Mouse (Mus musculus): ENCODE results near the gene Pou3f1.

Gene Pou3f1

DNA sequence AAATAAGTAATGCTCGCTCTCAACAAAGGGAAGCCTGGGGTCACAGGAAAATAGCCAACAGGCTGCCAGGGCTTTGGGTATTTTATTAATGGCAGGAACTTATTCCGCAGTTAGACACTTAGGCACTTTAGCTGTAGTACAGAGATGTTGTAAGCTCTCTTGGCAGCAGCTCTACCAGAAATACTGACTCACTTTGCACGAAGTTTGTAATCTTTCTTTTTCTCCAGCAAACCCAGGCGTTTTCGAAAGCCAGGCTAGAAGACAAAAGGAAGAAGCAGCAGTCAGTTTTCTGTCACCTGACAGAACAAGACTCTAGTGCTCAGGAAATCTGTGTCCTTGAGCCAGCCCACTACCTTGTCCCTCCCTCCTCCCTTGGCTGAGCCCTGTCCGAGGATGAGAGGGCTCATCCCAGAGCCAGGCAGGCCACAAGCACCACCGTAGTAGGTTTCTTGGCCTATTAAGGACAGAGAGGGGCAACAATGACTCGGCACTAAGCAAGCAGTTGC lies 29.3 kb downstream of the Pou3f1 start:
- in situ Hi-C loops (cut with MboI, MseI) = no loop called here

DNA sequence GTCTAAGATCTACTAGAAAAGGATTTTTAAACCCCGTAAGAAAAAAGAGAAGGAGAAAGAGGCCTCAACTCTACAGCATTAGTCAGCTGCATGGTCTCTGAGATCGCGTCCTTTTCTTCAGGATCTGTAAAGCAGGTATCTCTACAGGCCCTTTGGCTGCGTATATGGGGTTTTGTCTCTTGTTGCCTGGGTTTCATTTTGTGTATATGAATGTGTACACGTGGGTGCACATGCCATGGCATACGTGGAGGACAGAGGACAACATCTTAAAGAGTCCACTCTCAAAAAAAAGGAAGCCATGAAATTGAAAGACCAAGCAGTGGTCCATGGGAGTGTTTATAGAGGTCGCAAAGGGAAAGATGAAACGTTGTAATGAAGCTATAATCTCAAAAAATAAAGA lies 34.8 kb downstream of the Pou3f1 start:
- in situ Hi-C loops (cut with MboI, MseI) = no loop called here

DNA sequence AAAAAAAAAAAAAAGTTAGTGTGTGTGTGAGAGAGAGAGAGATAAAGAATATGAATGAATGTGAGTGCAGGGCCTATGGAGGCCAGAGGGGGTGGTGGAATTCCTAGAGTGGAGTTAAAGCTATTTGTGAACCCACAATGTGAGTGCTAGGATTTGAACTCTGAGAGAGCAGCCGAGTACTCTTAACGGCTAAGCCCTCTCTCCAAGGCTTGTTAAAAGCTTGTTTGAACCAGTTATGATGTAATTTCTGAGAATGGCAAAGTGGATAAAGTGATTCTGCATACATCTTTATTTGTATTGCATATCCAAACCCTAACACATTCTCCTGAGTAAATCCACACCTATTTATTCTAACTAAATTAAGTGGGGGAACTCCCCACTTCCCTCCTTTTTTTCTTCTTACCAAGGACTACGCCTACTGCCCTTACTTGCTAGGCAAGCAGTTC lies 35.8 kb downstream of the Pou3f1 start:
- in situ Hi-C loops (cut with MboI, MseI) = no loop called here

DNA sequence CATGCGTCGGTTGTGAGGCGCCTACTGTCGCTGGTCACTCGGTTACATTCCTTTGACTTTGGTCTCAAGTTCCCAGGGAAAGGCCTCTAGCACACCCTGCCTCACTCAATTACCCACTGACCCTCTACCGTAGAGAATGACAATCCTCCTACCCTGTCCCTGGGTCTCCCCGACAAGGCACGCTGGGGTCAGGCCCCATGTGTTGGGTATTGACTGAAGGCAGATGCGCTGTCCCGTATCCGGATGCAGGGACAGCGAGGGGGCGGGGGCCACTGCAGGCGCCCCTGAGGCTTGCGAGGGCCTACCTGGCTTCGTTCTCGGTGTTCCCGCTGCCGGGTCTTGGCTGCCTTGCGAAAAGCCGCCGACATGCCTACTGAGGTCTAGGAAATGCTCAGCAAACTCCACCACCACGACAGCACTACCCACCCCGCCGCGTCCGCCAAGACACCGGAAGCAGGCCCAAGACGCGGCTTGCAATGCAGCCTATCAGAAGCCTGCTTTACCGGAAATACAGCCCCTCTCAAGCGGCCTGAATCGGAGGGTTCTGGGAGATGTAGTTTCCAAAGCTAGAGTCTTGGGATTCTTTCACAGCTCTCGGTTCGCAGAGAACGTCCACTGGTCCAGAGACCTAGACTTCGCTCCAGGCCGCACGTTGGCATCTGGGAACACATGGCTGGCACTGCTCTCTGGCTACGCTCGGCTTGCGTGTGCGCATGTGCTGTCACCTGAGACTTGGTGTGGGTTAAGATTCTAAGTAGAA lies 36.7 kb downstream of the Pou3f1 start, which contains the start of gene Utp11:
TSS of gene Utp11 (minus strand) at position 466 of the 760 bp plus-strand sequence.
- in situ Hi-C loops (cut with MboI, MseI) = no loop called here

DNA sequence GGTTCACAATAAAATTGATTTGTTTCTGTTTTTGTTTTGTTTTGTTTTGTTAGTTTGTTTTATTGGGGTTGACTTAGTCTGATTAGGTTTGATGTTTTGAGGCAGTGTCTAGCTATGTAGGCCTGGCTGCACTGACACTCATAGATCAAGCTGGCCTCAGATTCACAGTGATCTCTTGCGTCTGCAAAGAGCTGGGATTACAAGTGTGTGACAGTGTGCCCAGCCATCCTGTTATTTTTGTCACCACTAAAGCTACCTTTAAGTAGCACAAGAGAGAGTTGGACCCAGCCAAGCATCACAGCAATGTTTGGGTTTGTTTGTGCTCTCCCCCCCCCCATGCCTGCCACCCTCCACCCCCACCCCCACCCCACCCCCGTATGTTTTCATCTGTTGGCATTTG lies 38.0 kb downstream of the Pou3f1 start:
- in situ Hi-C loops (cut with MboI, MseI) = no loop called here

DNA sequence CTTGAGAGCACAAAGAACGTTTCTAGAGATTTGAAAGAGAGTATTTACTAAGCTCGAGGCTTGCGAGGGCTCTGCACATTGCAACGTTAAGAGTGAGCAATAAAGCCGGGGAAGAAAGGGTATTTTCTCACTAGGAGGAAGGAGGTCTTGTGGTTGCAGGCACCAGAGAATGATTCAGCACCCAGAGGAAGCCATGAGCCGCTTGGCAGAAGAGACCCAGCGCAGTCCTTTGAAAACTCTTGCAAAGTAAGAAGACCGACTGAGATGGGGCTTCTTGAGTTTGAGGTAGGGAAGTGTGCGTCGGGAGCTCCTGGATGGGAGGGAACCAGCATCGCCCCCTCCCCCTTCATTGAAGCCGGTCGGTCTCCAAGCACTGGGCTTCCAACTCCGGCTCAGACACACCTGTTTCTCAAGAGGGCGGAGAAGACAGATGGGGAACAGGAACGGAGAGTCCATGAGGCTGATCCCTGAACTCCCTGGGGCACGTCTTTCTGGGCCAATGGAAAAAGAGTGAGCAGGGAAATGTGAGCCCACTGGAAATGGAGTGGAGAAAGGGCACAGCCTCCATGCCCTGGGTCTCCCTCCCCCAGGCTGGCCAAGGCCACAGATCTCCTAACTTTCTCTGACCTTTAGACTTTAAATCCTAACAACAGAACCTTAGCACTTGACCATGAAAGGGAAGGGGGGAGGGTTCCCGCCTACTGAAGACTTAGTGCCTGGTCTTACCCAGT lies 39.3 kb downstream of the Pou3f1 start:
- in situ Hi-C loops (cut with MboI, MseI) = no loop called here

DNA sequence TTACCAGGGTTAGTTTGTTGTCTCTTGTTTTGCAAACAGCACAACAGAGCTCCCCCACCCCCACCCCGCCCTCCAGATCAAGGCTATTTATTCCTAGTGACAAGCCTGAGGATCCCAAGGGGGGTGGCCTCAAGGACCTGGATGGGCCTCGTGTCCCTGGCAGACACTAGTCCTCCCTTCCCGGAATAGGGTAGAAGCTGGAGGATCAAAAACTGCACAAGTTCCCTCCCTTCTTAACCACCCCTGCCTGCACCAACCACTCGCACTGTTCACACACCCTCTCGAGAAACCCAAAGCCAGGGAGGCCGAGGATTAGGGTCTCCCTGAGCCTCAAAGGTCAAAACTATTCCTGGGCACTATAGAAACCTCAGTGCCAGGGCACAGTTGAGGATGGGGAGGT lies 43.2 kb downstream of the Pou3f1 start:
- in situ Hi-C loops (cut with MboI, MseI) = loop anchor here (5.0 to 10.0 kb wide), 2 partner anchors 428 to 1145 kb away; partner anchors contain the start of gene Zc3h12a

DNA sequence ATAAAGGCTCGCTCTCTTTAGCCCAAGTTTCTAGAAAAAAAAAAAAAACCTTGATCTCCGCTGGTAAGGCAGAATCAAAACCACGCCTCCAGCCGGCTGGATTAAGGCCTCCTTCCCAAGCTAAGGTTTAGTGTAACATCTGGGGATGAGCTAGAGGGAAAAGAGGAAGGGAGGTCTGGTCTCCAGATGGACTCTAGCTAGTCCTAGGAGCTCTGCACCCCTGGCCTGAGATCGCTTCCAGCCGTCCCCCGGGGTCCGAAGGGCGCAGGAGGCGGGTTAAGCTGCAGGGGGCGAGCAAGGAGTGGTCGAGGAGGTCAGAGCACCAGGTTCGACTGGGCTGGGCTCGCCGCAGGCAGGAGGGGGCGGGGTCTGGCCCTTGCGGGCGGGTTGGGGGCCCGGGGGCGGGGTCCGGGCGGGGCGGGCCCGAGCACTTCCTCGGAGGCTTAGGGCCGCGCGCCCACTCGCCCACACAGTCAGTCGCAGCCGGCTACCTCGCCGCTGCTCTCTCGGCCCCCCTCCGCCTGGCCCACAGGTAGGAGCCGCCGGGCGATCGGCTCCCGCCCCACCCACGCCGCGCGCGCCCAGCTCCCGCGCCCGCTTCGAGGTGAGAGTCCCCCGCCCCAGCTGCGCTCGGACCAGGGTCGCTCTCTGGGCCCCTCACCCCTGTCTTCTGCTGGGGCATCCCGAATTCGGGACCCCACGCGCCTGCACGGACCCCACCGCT lies 43.8 kb downstream of the Pou3f1 start, which contains the start of gene Fhl3:
TSS of gene Fhl3 (plus strand) at position 454 of the 724 bp plus-strand sequence.
- in situ Hi-C loops (cut with MboI, MseI) = loop anchor here (5.0 to 10.0 kb wide), 2 partner anchors 427 to 1146 kb away; partner anchors contain the start of gene Zc3h12a

DNA sequence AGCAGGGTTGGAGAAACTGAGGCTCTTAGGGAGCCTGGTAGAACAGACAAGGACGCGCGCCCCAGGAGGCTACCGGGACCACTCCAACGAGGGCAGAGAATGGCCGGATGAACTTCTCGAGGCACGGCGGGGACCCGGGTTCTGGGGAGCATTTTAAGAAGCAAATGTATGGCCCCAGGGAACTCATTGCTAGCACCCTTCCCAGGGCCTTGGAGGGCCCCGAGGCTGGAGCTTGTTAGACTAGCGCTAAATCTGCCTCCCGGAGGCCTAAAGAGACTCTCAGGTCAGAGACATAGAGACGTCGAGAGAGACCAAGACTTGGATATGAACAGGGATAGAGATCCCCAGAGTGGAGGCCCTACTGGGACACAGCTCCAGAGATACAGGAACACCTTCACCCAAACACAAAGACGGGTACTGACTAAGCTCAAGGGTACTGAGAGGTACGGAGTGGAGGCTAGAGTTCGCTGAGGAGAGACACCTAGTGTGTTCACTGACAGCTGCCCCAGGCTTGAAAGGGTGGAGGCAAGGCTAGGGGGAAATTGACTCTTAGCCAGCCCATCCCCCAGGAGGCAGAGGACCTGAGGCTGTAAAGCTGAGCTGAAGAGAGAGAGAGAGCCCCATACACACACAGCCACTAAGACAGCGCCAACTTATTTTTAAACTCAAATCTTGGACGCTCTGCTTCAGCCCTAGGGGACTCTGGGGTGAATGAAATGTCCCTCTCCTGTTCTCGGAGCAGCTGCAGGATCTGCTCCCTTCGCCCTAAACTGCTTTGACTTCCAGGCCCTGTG lies 44.6 kb downstream of the Pou3f1 start:
- in situ Hi-C loops (cut with MboI, MseI) = loop anchor here (5.0 to 10.0 kb wide), 2 partner anchors 426 to 1146 kb away; partner anchors contain the start of gene Zc3h12a

DNA sequence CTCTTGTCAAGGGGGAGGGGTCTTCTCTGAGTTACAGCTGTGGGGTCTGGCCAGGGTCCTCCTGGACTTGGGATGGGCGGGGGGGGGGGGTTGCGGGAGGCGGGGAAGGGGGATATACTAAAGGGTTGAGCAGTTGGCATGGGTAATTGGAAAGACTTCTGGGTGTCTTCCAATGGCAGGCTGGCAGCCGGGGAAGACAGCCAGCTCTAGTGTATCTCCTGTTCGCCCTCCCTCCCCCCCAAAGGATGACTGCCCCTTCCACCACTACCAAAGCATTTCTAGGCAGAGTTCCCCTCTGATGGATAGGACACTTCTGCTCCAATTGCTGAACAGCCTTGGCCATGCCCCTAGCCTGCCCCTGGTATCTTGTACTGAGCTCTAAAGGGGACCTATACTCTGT lies 45.3 kb downstream of the Pou3f1 start:
- in situ Hi-C loops (cut with MboI, MseI) = loop anchor here (5.0 to 10.0 kb wide), 2 partner anchors 425 to 1147 kb away; partner anchors contain the start of gene Zc3h12a

DNA sequence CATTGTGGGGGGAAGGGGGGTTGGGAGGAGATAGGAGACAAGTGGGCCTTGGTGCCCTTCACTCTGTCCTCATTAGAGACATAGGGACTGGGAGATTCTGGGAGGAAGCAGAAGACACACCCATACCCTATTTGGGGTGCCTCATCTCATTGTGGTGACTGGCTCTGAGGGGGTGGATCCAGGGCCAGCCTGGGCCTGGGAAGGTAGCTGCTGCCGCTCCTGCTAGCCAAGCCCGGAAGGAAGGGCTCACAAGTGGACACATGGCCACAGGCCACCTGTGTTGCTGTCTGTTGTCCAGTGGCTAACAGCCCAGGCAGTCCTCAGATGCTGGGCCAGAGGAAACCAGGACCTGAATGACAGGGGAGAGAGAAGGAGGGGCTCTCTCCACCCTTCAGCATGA lies 46.8 kb downstream of the Pou3f1 start:
- in situ Hi-C loops (cut with MboI, MseI) = loop anchor here (5.0 to 10.0 kb wide), 2 partner anchors 424 to 1149 kb away; partner anchors contain the start of gene Zc3h12a

DNA sequence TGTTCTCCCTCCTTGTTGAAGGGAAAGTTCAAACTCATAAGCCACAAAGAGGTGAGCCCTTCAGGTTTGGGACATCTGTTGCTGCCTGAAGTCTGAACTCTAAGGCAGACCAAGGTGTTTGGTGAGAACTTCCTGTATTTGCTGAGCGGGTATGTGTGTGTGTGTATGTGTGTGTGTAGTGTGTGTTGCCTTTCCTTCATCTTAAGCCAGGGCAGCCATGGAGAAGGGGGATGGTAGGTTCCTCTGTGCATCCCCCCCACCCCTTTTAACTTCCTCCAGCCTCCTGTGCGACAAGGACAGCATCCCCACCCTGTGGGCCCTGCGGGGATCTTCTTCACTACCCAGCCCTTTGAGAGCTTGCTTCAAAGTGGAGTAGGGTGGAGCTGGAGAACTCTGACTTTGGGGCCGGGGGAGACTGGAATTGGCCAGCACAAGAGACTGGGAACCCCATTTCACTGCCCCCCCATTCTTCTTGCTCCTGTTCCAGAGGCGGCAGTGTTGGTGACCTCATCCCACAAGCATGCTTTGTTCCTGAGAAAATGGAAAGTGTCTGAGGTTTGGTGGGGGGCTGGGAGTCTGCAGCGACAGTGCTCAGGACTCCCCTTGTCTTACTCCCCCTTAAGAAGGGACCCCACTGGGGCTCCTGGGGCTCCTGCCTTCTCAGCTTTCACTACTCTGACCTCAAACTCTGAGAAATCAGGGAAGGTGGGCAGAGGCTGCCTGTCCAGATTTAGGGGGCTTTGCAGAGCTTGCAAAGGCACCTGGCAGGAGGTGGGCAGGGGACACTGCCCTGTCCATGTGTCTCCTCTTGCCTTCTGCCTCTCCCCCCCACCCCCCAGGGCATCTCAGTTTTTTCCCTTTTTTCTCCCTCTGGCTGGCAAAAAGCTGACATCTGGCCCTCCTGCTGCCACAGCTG lies 47.5 kb downstream of the Pou3f1 start:
- in situ Hi-C loops (cut with MboI, MseI) = loop anchor here (5.0 to 10.0 kb wide), 2 partner anchors 423 to 1149 kb away; partner anchors contain the start of gene Zc3h12a

DNA sequence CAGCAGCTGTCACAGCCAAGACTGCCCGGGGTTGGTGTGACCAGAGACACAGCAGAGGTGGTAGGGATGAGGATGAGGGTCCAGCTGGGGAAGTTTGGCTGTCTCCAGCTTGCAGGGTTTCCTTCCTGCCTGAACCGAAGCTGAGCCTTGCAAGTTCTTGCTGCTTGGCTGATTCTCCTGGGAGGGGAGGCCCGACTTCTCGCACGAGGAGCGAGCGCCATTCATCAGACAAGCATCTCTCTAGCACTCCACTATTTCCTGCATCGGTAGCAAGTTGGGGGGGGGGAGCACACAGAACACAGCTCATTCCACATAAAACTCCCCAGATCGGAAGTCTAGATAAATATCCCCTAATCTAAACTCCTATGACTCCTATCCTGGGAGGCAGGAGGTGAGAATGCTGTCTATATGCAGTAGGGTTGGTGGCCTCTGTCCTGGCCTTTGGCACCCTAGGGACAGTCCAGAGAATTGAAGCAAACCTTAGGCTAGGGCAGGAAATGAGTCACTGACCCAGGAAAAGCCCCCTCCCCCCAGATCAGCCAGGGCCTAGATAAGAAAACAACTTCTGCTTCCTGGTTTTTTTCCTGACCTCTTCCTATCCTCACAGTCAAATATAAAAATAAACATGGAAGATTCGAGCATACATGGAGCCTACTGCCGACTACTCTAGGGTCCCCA lies 48.3 kb downstream of the Pou3f1 start:
- in situ Hi-C loops (cut with MboI, MseI) = loop anchor here (5.0 to 10.0 kb wide), 2 partner anchors 422 to 1150 kb away; partner anchors contain the start of gene Zc3h12a

DNA sequence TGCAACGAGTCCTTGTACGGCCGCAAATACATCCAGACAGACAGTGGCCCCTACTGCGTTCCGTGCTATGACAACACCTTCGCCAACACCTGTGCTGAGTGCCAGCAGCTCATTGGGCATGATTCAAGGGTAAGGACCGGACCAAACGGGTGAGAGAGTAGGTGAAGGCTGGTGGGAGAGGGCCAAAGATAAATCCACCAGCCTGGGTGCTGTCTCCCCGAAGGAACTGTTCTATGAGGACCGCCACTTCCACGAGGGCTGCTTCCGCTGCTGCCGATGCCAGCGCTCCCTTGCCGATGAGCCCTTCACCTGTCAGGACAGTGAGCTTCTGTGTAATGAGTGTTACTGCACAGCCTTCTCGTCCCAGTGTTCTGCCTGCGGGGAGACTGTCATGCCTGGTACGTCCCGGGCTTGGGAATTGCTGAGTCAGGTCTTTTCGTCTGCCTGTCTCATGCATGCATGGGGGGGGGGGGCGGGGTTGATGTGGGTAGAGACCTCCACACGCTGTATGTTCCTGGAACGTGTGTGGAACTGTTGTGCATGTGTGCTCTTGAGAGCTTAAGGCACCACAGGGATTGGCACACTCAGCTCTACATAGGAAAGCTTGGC lies 49.2 kb downstream of the Pou3f1 start:
- in situ Hi-C loops (cut with MboI, MseI) = loop anchor here (10.0 kb wide), 1 partner anchor 1151 kb away; no protein-coding TSS in a partner anchor

DNA sequence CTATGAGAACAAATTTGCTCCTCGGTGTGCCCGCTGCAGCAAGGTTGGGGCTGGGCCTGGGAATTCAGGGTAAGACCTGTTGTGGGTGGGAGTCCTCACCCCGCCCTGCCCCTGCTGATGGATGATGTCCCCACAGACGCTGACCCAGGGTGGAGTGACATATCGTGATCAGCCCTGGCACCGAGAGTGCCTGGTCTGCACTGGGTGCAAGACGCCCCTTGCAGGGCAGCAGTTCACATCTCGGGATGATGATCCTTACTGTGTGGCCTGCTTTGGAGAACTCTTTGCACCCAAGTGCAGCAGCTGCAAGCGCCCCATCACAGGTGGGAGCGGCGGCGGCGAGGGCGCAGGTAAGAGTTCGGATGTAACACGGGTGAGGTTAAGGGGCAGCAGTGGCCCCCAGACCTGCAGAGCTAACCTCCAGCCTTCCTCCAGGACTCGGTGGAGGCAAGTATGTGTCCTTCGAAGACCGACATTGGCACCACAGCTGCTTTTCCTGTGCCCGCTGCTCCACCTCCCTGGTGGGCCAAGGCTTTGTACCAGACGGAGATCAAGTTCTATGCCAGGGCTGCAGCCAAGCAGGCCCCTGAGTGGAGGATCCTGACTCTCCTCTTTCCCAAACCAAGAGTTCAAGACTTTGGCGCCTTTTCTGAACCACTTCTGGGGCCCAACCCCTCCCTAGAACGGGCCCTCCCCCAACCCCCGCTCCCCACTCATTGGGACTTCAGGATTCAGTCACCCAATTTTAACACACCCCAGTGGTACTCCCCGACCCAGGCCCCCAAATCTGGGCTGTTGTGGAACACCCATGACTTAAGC lies 51.0 kb downstream of the Pou3f1 start:
- in situ Hi-C loops (cut with MboI, MseI) = loop anchor here (10.0 kb wide), 1 partner anchor 1153 kb away; no protein-coding TSS in a partner anchor

DNA sequence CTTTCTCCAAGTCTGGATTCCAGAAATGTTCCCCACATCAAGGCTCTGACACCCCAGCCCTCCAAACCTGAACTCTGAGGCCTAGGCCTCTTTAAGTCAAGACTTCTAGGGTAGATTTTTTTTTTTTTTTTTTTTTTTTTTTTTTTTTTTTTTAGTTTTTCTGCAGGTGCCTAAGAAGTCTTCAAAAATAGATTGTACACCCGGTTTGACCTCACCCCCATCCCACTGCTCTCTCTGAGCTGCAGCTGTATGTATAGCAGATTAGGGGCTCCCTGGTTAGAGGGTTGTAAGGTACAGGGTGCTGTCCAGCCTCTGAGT lies 51.6 kb downstream of the Pou3f1 start:
- in situ Hi-C loops (cut with MboI, MseI) = loop anchor here (10.0 kb wide), 1 partner anchor 1153 kb away; no protein-coding TSS in a partner anchor

Measured in T-helper 2 cell (primary cell).